Mouse (Mus musculus) left cerebral cortex, adult 6 months (tissue): ENCODE measurements around the gene Blzf1. TPM values are rescaled to one million over a fixed set of nuclear protein-coding genes. Genes with fewer than 3 reads are reported as not detected.

Experiments used
- long read RNA-seq, 2 experiments: library from polyadenylated mRNA; unstranded; transcript quantifications; one replicate each; pipeline ENCODE4 v2.0.0; 2019 to 2020
- polyA plus RNA-seq: library from polyadenylated mRNA; unstranded; fragments of <200 nt; fragmentation: Nextera tagmentation; gene quantifications from 2 replicates; pipeline ENCODE4 v1.2.3, GENCODE M21; 2021

Gene Blzf1
- polyA plus RNA-seq = 18.5 and 22.4 TPM in 2 replicates
- long read RNA-seq, experiment 1, transcript Blzf1-203 (7 exons, 2,430 nt) = major isoform, 58 of 83 reads
- long read RNA-seq, experiment 1, transcript Blzf1-205 (2 exons, 1,640 nt) = minor isoform, 7 of 83 reads
- long read RNA-seq, experiment 1, partial matches to known transcripts = 6 of 83 reads
- long read RNA-seq, experiment 1, other reads (novel, unspliced or antisense) = 12 of 83 reads
- long read RNA-seq, experiment 2, transcript Blzf1-203 (7 exons, 2,430 nt) = major isoform, 12 of 14 reads
- long read RNA-seq, experiment 2, partial matches to known transcripts = 2 of 14 reads
- long read RNA-seq, experiment 2, other reads (novel, unspliced or antisense) = 0 of 14 reads

GRCm38 (mm10) chr1:164307124-164307751 is at the start of gene Blzf1:
Blzf1 (minus strand) TSS chr1:164307489.

GRCm38 (mm10) chr1:164303821-164304220 is 3.5 kb downstream of the Blzf1 start, which contains the start of gene Nme7:
Nme7 (plus strand) TSS chr1:164304121.

GRCm38 (mm10) chr1:164275455-164275954 is 31.8 kb downstream of the Blzf1 start, which contains the start of gene Ccdc181:
Ccdc181 (plus strand) TSS chr1:164275585.

GRCm38 (mm10) chr1:164248465-164249331 is 58.6 kb downstream of the Blzf1 start, which contains the start of gene Slc19a2:
Slc19a2 (plus strand) TSS chr1:164249046.

Other genes with a start within 250 kb of the Blzf1 start
- not detected in 2 replicates for gene Sell, start 245.5 kb downstream of the Blzf1 start, polyA plus RNA-seq
- gene Selp, start 192.2 kb downstream of the Blzf1 start, polyA plus RNA-seq = not detected in 2 replicates
- 0.01 and 0.04 TPM in 2 replicates for gene F5, start 155.7 kb downstream of the Blzf1 start, polyA plus RNA-seq
- 6.5 and 6.6 TPM in 2 replicates for gene Slc19a2, start 58.4 kb downstream of the Blzf1 start, polyA plus RNA-seq
- gene Ccdc181, start 31.9 kb downstream of the Blzf1 start, polyA plus RNA-seq = 18.2 and 19.8 TPM in 2 replicates
- 28.9 and 52.2 TPM in 2 replicates for gene Nme7, start 3.4 kb downstream of the Blzf1 start, polyA plus RNA-seq
- gene Atp1b1, start 150.9 kb upstream of the Blzf1 start, polyA plus RNA-seq = 1,060 and 1,274 TPM in 2 replicates